Mouse (Mus musculus) thymus, adult 2 months (tissue): Measurements from ENCODE around the gene Fbxl18.

Experiments
- CTCF ChIP-seq: fragments of 200-500 bp; IDR thresholded peaks from 2 replicates; pipeline ENCODE4 v1.5.1; 2012; ENCODE audit warnings: mild to moderate bottlenecking, control low read depth, low read length, moderate library complexity, borderline replicate concordance; ENCODE audit not compliant: control insufficient read depth, poor library complexity, insufficient read depth; ENCODE audit errors: extremely low read depth
- POLR2A ChIP-seq: fragments of 200-500 bp; IDR thresholded peaks from 2 replicates; pipeline ENCODE4 v1.6.1; 2012; ENCODE audit warnings: mild to moderate bottlenecking, low read length, control low read depth, moderate library complexity; ENCODE audit not compliant: control insufficient read depth, poor library complexity, insufficient read depth; ENCODE audit errors: extremely low read depth

DNA sequence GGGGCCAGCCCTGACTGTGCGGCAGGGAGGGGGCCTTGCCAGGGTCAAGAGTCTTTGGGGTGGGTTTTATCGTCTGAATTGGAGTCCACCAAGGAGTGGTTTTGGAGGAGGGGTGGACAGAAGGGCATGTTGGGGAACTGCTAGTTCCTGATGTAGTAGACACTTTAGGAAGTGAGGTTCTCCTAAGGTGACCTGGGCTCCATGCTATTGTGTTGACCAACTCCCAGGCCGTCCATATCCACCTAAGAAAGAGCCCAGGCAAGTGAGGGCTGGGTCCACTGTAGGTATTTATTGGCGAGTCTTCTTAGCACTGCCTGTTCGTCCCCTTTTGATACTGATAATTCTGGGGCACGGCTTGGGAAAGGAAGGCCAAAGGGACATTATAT is 25.8 kb upstream of the Fbxl18 start:
- no peak for TF ChIP-seq POLR2A
- TF ChIP-seq CTCF = no peak
